28 mouse cellular contexts compared by ENCODE assay signal in the genomic region with DNA sequence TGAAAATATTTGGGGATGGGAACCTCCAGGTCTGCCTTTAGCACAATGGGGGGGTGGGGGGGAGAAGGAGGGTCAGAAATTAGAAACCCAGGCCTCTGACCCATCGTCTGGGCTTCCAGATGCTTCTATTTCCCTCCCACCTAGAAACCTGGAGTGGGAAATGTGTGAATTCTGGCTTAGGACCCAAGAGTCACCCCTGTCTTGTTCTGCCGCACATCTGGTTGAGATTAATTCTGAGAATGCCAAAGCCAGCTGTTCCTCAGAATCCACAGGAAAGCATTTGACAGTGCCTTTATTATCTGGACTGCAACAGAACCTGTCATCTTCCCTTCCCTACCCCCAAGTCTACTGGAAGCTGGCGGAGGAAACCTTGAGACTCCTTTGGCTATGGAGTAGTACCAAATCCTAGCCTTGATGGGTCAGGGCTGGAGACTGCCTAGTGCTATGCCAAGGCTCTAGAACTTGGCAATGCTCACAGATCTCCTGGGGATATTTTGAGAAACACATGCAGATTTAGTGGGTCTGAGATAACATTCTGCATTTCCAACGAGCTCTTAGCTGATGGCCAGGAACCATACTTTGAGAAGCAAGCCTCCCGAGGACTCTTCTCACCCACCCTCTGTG. TPM values are rescaled to one million over a fixed set of nuclear protein-coding genes. Genes with fewer than 3 reads are reported as not detected.
DNase-seq lines count a peak whose midpoint lies in the region; ATAC-seq and TF ChIP-seq lines count a peak whose summit lies in the region.
"Had no signal": no experiment of that assay in that cellular context is flagged by ENCODE, and none has a peak within 500 bp of the region (broad histone marks: within the 10 kb centered on the region; RNA-seq: fewer than 3 reads in every experiment).

No protein-coding gene starts in this region.

- no peaks in the 10 kb centered on the region for H3K9me3 ChIP-seq in limb, embryonic 12.5 days
- H3K9me3 ChIP-seq: forebrain, embryonic 13.5 days; hindbrain, embryonic 15.5 days; lung, embryonic 15.5 days; midbrain, embryonic 10.5 days had no signal

- H3K9ac ChIP-seq in limb, embryonic 12.5 days (replicated peaks) = no peak overlapping the region
- H3K9ac ChIP-seq: forebrain, embryonic 13.5 days; hindbrain, embryonic 15.5 days; liver, embryonic 14.5 days; lung, embryonic 15.5 days had no signal

- H3K27ac ChIP-seq in testis, adult 2 months (ENCODE audit: control insufficient read depth, insufficient read depth, low read depth, low read length) = no peak overlapping the region
- peak overlapping the region; percentile 24; the same call in 1 of the 2 replicates for H3K27ac ChIP-seq in limb, embryonic 12.5 days
- H3K27ac ChIP-seq: forebrain, embryonic 13.5 days; gastrocnemius, adult 2 months; hindbrain, embryonic 15.5 days; liver, embryonic 14.5 days; lung, embryonic 15.5 days; macrophage; midbrain, embryonic 10.5 days; stomach, postnatal 0 days had no signal

- no peak overlapping the region for H3K4me2 ChIP-seq in limb, embryonic 12.5 days
- H3K4me2 ChIP-seq: forebrain, embryonic 13.5 days; heart, embryonic 11.5 days; hindbrain, embryonic 15.5 days; lung, embryonic 15.5 days had no signal

- peak overlapping the region; percentile 83 for H3K4me3 ChIP-seq in testis, adult 2 months (ENCODE audit: control insufficient read depth, low read depth, low read length)
- H3K4me3 ChIP-seq in limb, embryonic 12.5 days (replicated peaks) = no peak overlapping the region
- H3K4me3 ChIP-seq: forebrain, embryonic 13.5 days; gastrocnemius, adult 2 months; hindbrain, embryonic 15.5 days; lung, embryonic 15.5 days; midbrain, embryonic 10.5 days; myocyte had no signal

- peaks cover 6% of the 10 kb centered on the region for H3K4me1 ChIP-seq in testis, adult 2 months (ENCODE audit: control insufficient read depth, insufficient read depth, low read length)
- H3K4me1 ChIP-seq in limb, embryonic 12.5 days (replicated peaks) = peaks cover 37% of the 10 kb centered on the region

- DNase-seq in embryo, embryonic 10.5 days (ENCODE audit: low spot score) = peak; percentile 45
- no peak for DNase-seq in embryo, embryonic 10 days (ENCODE audit: low spot score)
- no peak for DNase-seq in testis, postnatal 14 days (ENCODE audit: low spot score)
- DNase-seq in thymus, postnatal 0 days (ENCODE audit: low spot score) = no peak
- DNase-seq in cerebellum, postnatal 36 days = no peak
- no peak for DNase-seq in kidney, postnatal 4 days
- DNase-seq: adrenal gland, adult 2 months; cerebellum, adult 9-10 months; gastrocnemius, adult 2 months; kidney, adult 8-10 months; kidney, postnatal 10 days; left cerebral cortex, postnatal 4 days; right cerebral cortex, postnatal 14 days; thymus, postnatal 36 days had no signal

- 47% methylated on average over 5 of the region's 5 CpGs for WGBS in limb, embryonic 12.5 days

- no peaks in the 10 kb centered on the region for H3K27me3 ChIP-seq in testis, adult 2 months (ENCODE audit: control insufficient read depth, insufficient read depth, low read length)
- peaks cover 18% of the 10 kb centered on the region for H3K27me3 ChIP-seq in limb, embryonic 12.5 days
- H3K27me3 ChIP-seq: forebrain, embryonic 13.5 days; hindbrain, embryonic 15.5 days; lung, embryonic 15.5 days had no signal

- no peak for ATAC-seq in limb, embryonic 12.5 days (ENCODE audit: insufficient number of reproducible peaks, insufficient read depth, low FRiP score, low TSS enrichment, low read depth)
- ATAC-seq: forebrain, embryonic 13.5 days; midbrain, embryonic 16.5 days; Patski had no signal

- TF ChIP-seq POLR2A in testis, adult 2 months (IDR thresholded peaks at IDR 0.05; ENCODE audit: control insufficient read depth, low read depth, low read length) = no peak

- H3K36me3 ChIP-seq in testis, adult 2 months (ENCODE audit: control insufficient read depth, insufficient read depth, low read length) = no peaks in the 10 kb centered on the region
- H3K36me3 ChIP-seq in limb, embryonic 12.5 days = no peaks in the 10 kb centered on the region
- H3K36me3 ChIP-seq: hindbrain, embryonic 15.5 days; lung, embryonic 15.5 days; midbrain, embryonic 10.5 days had no signal

- TF ChIP-seq CTCF in testis, adult 2 months (IDR thresholded peaks at IDR 0.05; ENCODE audit: control insufficient read depth, insufficient read depth, insufficient replicate concordance, low read depth, low read length) = no peak

RNA-seq across cellular contexts. Expression of a gene that starts 2.9 kb away (rescaled TPM):
- polyA plus RNA-seq in testis, adult 2 months (2012; rRNA removed) = 108 and 117 TPM in 2 replicates
- polyA plus RNA-seq in limb, embryonic 12.5 days (2016; fragmentation: Nextera tagmentation; extraction: Ambion mirVana) = 0.06 and 0.19 TPM in 2 replicates
- polyA plus RNA-seq in thymus, postnatal 0 days (2015; fragmentation: Nextera tagmentation; extraction: Ambion mirVana) = not detected in 2 replicates
- polyA plus RNA-seq: adrenal gland, adult 2 months; heart, embryonic 11.5 days; heart, postnatal 0 days; liver, embryonic 14.5 days; lung, embryonic 15.5 days; macrophage; myocyte; Patski; stomach, postnatal 0 days had no signal

RNA-seq across cellular contexts. Expression of a gene that starts 13.0 kb away (rescaled TPM):
- polyA plus RNA-seq in testis, adult 2 months (2012; rRNA removed) = 0.46 and 0.52 TPM in 2 replicates
- polyA plus RNA-seq in limb, embryonic 12.5 days (2016; fragmentation: Nextera tagmentation; extraction: Ambion mirVana) = 0.72 and 1.1 TPM in 2 replicates
- 0.88 and 0.94 TPM in 2 replicates for polyA plus RNA-seq in thymus, postnatal 0 days (2015; fragmentation: Nextera tagmentation; extraction: Ambion mirVana)
- polyA plus RNA-seq: midbrain, embryonic 16.5 days; Patski had no signal

RNA-seq across cellular contexts. Expression of a gene that starts 23.5 kb away (rescaled TPM):
- 184 and 194 TPM in 2 replicates for polyA plus RNA-seq in testis, adult 2 months (2012; rRNA removed)
- 131 and 134 TPM in 2 replicates for polyA plus RNA-seq in limb, embryonic 12.5 days (2016; fragmentation: Nextera tagmentation; extraction: Ambion mirVana)
- polyA plus RNA-seq in thymus, postnatal 0 days (2015; fragmentation: Nextera tagmentation; extraction: Ambion mirVana) = 119 and 121 TPM in 2 replicates

RNA-seq across cellular contexts. Expression of a gene that starts 26.7 kb away (rescaled TPM):
- 0.11 and 0.16 TPM in 2 replicates for polyA plus RNA-seq in testis, adult 2 months (2012; rRNA removed)
- polyA plus RNA-seq in limb, embryonic 12.5 days (2016; fragmentation: Nextera tagmentation; extraction: Ambion mirVana) = 0.05 TPM in 1 of 2 replicates, not detected in the other
- 0.10 TPM in 1 of 2 replicates, not detected in the other for polyA plus RNA-seq in thymus, postnatal 0 days (2015; fragmentation: Nextera tagmentation; extraction: Ambion mirVana)
- polyA plus RNA-seq: adrenal gland, adult 2 months; heart, postnatal 0 days; liver, embryonic 14.5 days; lung, embryonic 15.5 days; macrophage; midbrain, embryonic 10.5 days; Patski had no signal

RNA-seq across cellular contexts. Expression of a gene that starts 32.8 kb away (rescaled TPM):
- 9.1 and 12.4 TPM in 2 replicates for polyA plus RNA-seq in testis, adult 2 months (2012; rRNA removed)
- 20.1 and 24.0 TPM in 2 replicates for polyA plus RNA-seq in limb, embryonic 12.5 days (2016; fragmentation: Nextera tagmentation; extraction: Ambion mirVana)
- polyA plus RNA-seq in thymus, postnatal 0 days (2015; fragmentation: Nextera tagmentation; extraction: Ambion mirVana) = 16.8 and 18.5 TPM in 2 replicates

Comparison
In these comparisons a context has a peak if more than half of its experiments do, and no peak if none do; other contexts are left out.
1. RNA of a gene that starts 2.9 kb away (polyA plus RNA-seq): 108 to 117 TPM in testis, adult 2 months; 0.06 to 0.19 TPM in limb, embryonic 12.5 days and not detected in thymus, postnatal 0 days; every median in the first group is over 10 times any median in the second.